In the genomic region with DNA sequence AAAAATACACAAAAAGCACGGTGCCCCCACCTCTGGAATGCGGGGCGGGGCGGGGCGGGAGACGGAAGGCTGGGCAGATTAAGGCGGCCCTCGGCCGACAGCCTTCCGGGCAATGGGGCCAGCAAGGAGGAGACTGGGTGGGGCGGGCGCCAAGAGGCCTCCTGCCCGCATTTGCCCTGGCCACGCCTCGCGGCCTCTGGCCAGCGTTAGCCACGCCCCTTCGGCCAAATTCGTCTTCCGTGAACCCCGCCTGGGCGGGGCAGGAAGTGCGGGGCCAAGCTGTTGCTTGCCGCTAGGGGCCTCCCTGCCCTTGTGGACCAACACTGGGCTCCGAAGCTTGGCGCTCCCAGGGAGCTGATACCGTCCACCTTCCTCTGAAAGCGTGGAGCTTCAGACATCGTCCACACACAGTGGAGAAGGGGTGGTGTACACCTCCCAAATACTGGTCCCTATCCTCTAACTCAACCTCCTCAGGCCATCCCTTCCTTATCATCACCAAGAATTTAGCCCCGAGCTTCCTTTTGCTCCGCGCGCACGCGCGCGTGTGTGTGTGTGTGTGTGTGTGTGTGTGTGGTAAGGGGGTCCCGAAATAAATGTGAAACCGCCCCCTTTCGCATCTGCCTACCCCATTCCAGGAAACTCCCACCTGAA, we compare ENCODE assay signal across 8 mouse cellular contexts. TPM values are rescaled to one million over a fixed set of nuclear protein-coding genes. Genes with fewer than 3 reads are reported as not detected.
DNase-seq lines count a peak whose midpoint lies in the region; ATAC-seq and TF ChIP-seq lines count a peak whose summit lies in the region.

No protein-coding gene starts in this region.

- peak overlapping the region; percentile 31 to 71 for H3K4me3 ChIP-seq in MEL (ENCODE audit: control insufficient read depth in 1 of 2, insufficient read depth in 1 of 2, low read depth in 2 of 2, low read length in 2 of 2)
- H3K4me3 ChIP-seq in hindbrain, embryonic 10.5 days, result peak overlapping the region; percentile 60
- peak overlapping the region; percentile 45 for H3K4me3 ChIP-seq in lung, postnatal 0 days (ENCODE audit: low read depth, low read length)

- peak overlapping the region; percentile 96 for H3K27ac ChIP-seq in MEL (ENCODE audit: control insufficient read depth, low read depth, low read length)
- peak overlapping the region; percentile 88 for H3K27ac ChIP-seq in hindbrain, embryonic 10.5 days
- peak overlapping the region; percentile 84 for H3K27ac ChIP-seq in lung, postnatal 0 days (ENCODE audit: low read length)

- TF ChIP-seq CTCF in MEL (IDR thresholded peaks at IDR 0.05 in 2 of 3, conservative IDR thresholded peaks at IDR 0.05 in 1 of 3; ENCODE audit: control insufficient read depth in 1 of 3, insufficient read depth in 1 of 3, low read depth in 2 of 3, low read length in 3 of 3, poor library complexity in 1 of 3, severe bottlenecking in 1 of 3), result peak; percentile 49 to 63 (median 63)
- TF ChIP-seq CTCF in lung, postnatal 0 days (IDR thresholded peaks at IDR 0.05), result peak; percentile 95

- H3K4me2 ChIP-seq in lung, postnatal 0 days (replicated peaks; ENCODE audit: low read depth, low read length), result peak overlapping the region; percentile 83

- peak; percentile 79 to 85 for TF ChIP-seq POLR2A in MEL (IDR thresholded peaks at IDR 0.05; ENCODE audit: control insufficient read depth in 1 of 2, insufficient read depth in 1 of 2, low read depth in 1 of 2, low read length in 2 of 2, poor library complexity in 1 of 2)

- TF ChIP-seq EP300 in MEL (IDR thresholded peaks at IDR 0.05; ENCODE audit: low read depth in 1 of 2, low read length in 2 of 2), result peak; percentile 14 to 33; a peak in 1 of 4 replicates
- peak; percentile 73 for TF ChIP-seq EP300 in lung, postnatal 0 days (IDR thresholded peaks at IDR 0.05)

- H3K36me3 ChIP-seq in MEL (ENCODE audit: control insufficient read depth in 1 of 2, insufficient read depth in 2 of 2, low read length in 2 of 2), result peaks cover 0 to 20% of the 10 kb centered on the region in 2 experiments; a peak in 2 of 4 replicates
- peaks cover 30% of the 10 kb centered on the region for H3K36me3 ChIP-seq in hindbrain, embryonic 10.5 days
- no peaks in the 10 kb centered on the region; the same call in 1 of the 2 replicates for H3K36me3 ChIP-seq in lung, postnatal 0 days (ENCODE audit: insufficient read depth, low read length)

- H3K9ac ChIP-seq in MEL (ENCODE audit: control insufficient read depth, low read depth, low read length, poor library complexity, severe bottlenecking), result peak overlapping the region; percentile 87
- peak overlapping the region; percentile 54 for H3K9ac ChIP-seq in lung, postnatal 0 days (replicated peaks; ENCODE audit: low read depth)

- H3K27me3 ChIP-seq in MEL (ENCODE audit: control insufficient read depth in 1 of 2, insufficient read depth in 2 of 2, low read length in 2 of 2), result no peaks in the 10 kb centered on the region
- no peaks in the 10 kb centered on the region; the same call in 1 of the 2 replicates for H3K27me3 ChIP-seq in hindbrain, embryonic 10.5 days (ENCODE audit: insufficient read depth, poor library complexity, severe bottlenecking)
- no peaks in the 10 kb centered on the region for H3K27me3 ChIP-seq in lung, postnatal 0 days (replicated peaks; ENCODE audit: insufficient read depth, low read length)

- peak; percentile 95 for ATAC-seq in lung, postnatal 0 days

- H3K79me2 ChIP-seq in MEL (ENCODE audit: control insufficient read depth, insufficient read depth, low read length, poor library complexity), result peaks cover 6% of the 10 kb centered on the region

- peaks cover 0 to 22% of the 10 kb centered on the region in 2 experiments; a peak in 2 of 4 replicates for H3K4me1 ChIP-seq in MEL (ENCODE audit: control insufficient read depth in 1 of 2, insufficient read depth in 2 of 2, low read length in 2 of 2)
- peaks cover 34% of the 10 kb centered on the region for H3K4me1 ChIP-seq in hindbrain, embryonic 10.5 days (replicated peaks)
- peaks cover 6% of the 10 kb centered on the region; the same call in 1 of the 2 replicates for H3K4me1 ChIP-seq in lung, postnatal 0 days (ENCODE audit: insufficient read depth, low read depth, low read length)

- TF ChIP-seq RAD21 in MEL (IDR thresholded peaks at IDR 0.05; ENCODE audit: low read depth, low read length), result peak; percentile 11; the same call in 1 of the 2 replicates

- DNase-seq in MEL (ENCODE audit: low read depth, low spot score), result peak; percentile 96
- peak; percentile 96 for DNase-seq in cerebellum, adult 8-10 months
- DNase-seq in forelimb bud, embryonic 11.5 days (ENCODE audit: low read depth, low spot score), result peak; percentile 99
- DNase-seq in hindbrain, embryonic 10.5 days (ENCODE audit: low spot score), result peak; percentile 98
- peak; percentile 96 for DNase-seq in layer of hippocampus, adult 9-11 months
- DNase-seq in lung, postnatal 0 days (ENCODE audit: low spot score), result peak; percentile 100
- DNase-seq in ovary, postnatal 14 days (ENCODE audit: low spot score), result peak; percentile 99
- peak; percentile 87 for DNase-seq in thymus, postnatal 14 days

- WGBS in hindbrain, embryonic 10.5 days, result under 1% methylated on average over 41 of the region's 41 CpGs
- WGBS in lung, postnatal 0 days, result under 1% methylated on average over 32 of the region's 41 CpGs

- no peaks in the 10 kb centered on the region for H3K9me3 ChIP-seq in MEL (replicated peaks; ENCODE audit: insufficient read depth, low read length)
- H3K9me3 ChIP-seq in hindbrain, embryonic 10.5 days, result no peaks in the 10 kb centered on the region
- no peaks in the 10 kb centered on the region for H3K9me3 ChIP-seq in lung, postnatal 0 days (ENCODE audit: low read length)

TF ChIP-seq in MEL, 35 proteins besides CTCF, POLR2A, EP300 and RAD21 (continues in another document):
- TF ChIP-seq ELF1 (IDR thresholded peaks at IDR 0.05; ENCODE audit: low read depth, low read length), result peak; percentile 91
- TF ChIP-seq BHLHE40 (IDR thresholded peaks at IDR 0.05; ENCODE audit: borderline replicate concordance, low read depth, low read length), result no peak; the same call in 1 of the 2 replicates
- peak; percentile 47; the same call in 1 of the 2 replicates for TF ChIP-seq ETS1 (IDR thresholded peaks at IDR 0.05; ENCODE audit: low read depth, low read length)
- peak; percentile 91 for TF ChIP-seq ZMIZ1 (IDR thresholded peaks at IDR 0.05; ENCODE audit: low read depth, low read length)
- no peak for TF ChIP-seq CHD1 (IDR thresholded peaks at IDR 0.05; ENCODE audit: low read depth, low read length)
- TF ChIP-seq TCF12 (IDR thresholded peaks at IDR 0.05; ENCODE audit: low read depth, low read length), result peak; percentile 45; the same call in 1 of the 2 replicates
- TF ChIP-seq USF1 (IDR thresholded peaks at IDR 0.05; ENCODE audit: low read depth, low read length), result peak; percentile 13; the same call in 1 of the 2 replicates
- TF ChIP-seq NRF1 (IDR thresholded peaks at IDR 0.05; ENCODE audit: insufficient read depth, low read depth, low read length, poor library complexity, severe bottlenecking), result peak; percentile 78
- TF ChIP-seq HCFC1 (IDR thresholded peaks at IDR 0.05; ENCODE audit: low read depth, low read length), result peak; percentile 75
- no peak for TF ChIP-seq GABPA (IDR thresholded peaks at IDR 0.05; ENCODE audit: low read depth, low read length)
- peak; percentile 41; the same call in 1 of the 2 replicates for TF ChIP-seq SIN3A (IDR thresholded peaks at IDR 0.05; ENCODE audit: low read length)
- TF ChIP-seq POLR2AphosphoS5 (IDR thresholded peaks at IDR 0.05; ENCODE audit: borderline replicate concordance, low read depth, low read length), result 0 out of 2 replicates have a peak, but pooled peaks have one; percentile 43
- TF ChIP-seq POLR2AphosphoS2 (IDR thresholded peaks at IDR 0.05; ENCODE audit: low read length), result peak; percentile 94
- TF ChIP-seq MAZ (IDR thresholded peaks at IDR 0.05; ENCODE audit: low read depth, low read length), result peak; percentile 83; the same call in 1 of the 2 replicates
- peak; percentile 71 for TF ChIP-seq TBP (IDR thresholded peaks at IDR 0.05; ENCODE audit: low read depth, low read length)
- TF ChIP-seq ZC3H11A (IDR thresholded peaks at IDR 0.05; ENCODE audit: low read depth, low read length), result no peak
- TF ChIP-seq GATA1 (IDR thresholded peaks at IDR 0.05; ENCODE audit: low read depth, low read length), result peak; percentile 42; the same call in 1 of the 2 replicates
- peak; percentile 84 for TF ChIP-seq NELFE (IDR thresholded peaks at IDR 0.05; ENCODE audit: low read depth, low read length)
- no peak for TF ChIP-seq TAL1 (IDR thresholded peaks at IDR 0.05; ENCODE audit: low read length)
- peak; percentile 56 for TF ChIP-seq MXI1 (IDR thresholded peaks at IDR 0.05; ENCODE audit: low read depth, low read length)

RNA-seq across cellular contexts. Expression of gene Ctdsp1, which starts 6.1 kb away (rescaled TPM):
- 18.0 TPM in 2 replicates for total RNA-seq in MEL (2012; rRNA removed)
- polyA plus RNA-seq in MEL (2012; ENCODE audit: insufficient read depth in 1 of 2, insufficient read length in 2 of 2, low read depth in 1 of 2, low replicate concordance in 2 of 2, missing spikeins in 1 of 2), result 10 to 100 TPM in 1 of 2 experiments, not detected in 1; 69.8 TPM
- 34.3 and 35.7 TPM in 2 replicates for polyA plus RNA-seq in hindbrain, embryonic 10.5 days (2016; fragmentation: Nextera tagmentation; extraction: Ambion mirVana)
- 72.5 and 75.0 TPM in 2 replicates for polyA plus RNA-seq in lung, postnatal 0 days (2015; fragmentation: Nextera tagmentation; extraction: Ambion mirVana)

RNA-seq across cellular contexts. Expression of gene Vil1, which starts 11.8 kb away (rescaled TPM):
- 0.03 and 0.04 TPM in 2 replicates for total RNA-seq in MEL (2012; rRNA removed)
- polyA plus RNA-seq in MEL (2012; ENCODE audit: insufficient read depth in 1 of 2, insufficient read length in 2 of 2, low read depth in 1 of 2, low replicate concordance in 2 of 2, missing spikeins in 1 of 2), result under 1 TPM in 1 of 2 experiments, not detected in 1; 0.04 TPM
- 0.21 and 0.24 TPM in 2 replicates for polyA plus RNA-seq in hindbrain, embryonic 10.5 days (2016; fragmentation: Nextera tagmentation; extraction: Ambion mirVana)
- polyA plus RNA-seq in lung, postnatal 0 days (2015; fragmentation: Nextera tagmentation; extraction: Ambion mirVana), result 0.75 and 1.3 TPM in 2 replicates

RNA-seq across cellular contexts. Expression of gene Slc11a1, which starts 22.4 kb away (rescaled TPM):
- 0.26 TPM in 1 of 2 replicates, not detected in the other for total RNA-seq in MEL (2012; rRNA removed)
- polyA plus RNA-seq in MEL (2012; ENCODE audit: insufficient read depth in 1 of 2, insufficient read length in 2 of 2, low read depth in 1 of 2, low replicate concordance in 2 of 2, missing spikeins in 1 of 2), result under 1 TPM in 1 of 2 experiments, not detected in 1; 0.11 TPM
- 1.8 and 3.0 TPM in 2 replicates for polyA plus RNA-seq in hindbrain, embryonic 10.5 days (2016; fragmentation: Nextera tagmentation; extraction: Ambion mirVana)
- 4.6 and 4.8 TPM in 2 replicates for polyA plus RNA-seq in lung, postnatal 0 days (2015; fragmentation: Nextera tagmentation; extraction: Ambion mirVana)

RNA-seq across cellular contexts. Expression of gene Catip, which starts 35.5 kb away (rescaled TPM):
- total RNA-seq in MEL (2012; rRNA removed), result 0.08 TPM in 1 of 2 replicates, not detected in the other
- polyA plus RNA-seq in MEL (2012; ENCODE audit: insufficient read depth in 1 of 2, insufficient read length in 2 of 2, low read depth in 1 of 2, low replicate concordance in 2 of 2, missing spikeins in 1 of 2), result under 1 TPM in 1 of 2 experiments, not detected in 1; 0.08 TPM
- polyA plus RNA-seq in hindbrain, embryonic 10.5 days (2016; fragmentation: Nextera tagmentation; extraction: Ambion mirVana), result 0.37 and 1.4 TPM in 2 replicates
- polyA plus RNA-seq in lung, postnatal 0 days (2015; fragmentation: Nextera tagmentation; extraction: Ambion mirVana), result 3.4 and 5.1 TPM in 2 replicates

Comparison
In these comparisons a context has a peak if more than half of its experiments do, and no peak if none do; other contexts are left out.
1. Peak in every context shown above with its lines: DNase-seq, ATAC-seq, H3K4me3 ChIP-seq and H3K27ac ChIP-seq.